Mouse (Mus musculus) gastrocnemius, adult 2 months (tissue): Measurements from ENCODE around the gene Tap1. TPM values are rescaled to one million over a fixed set of nuclear protein-coding genes. Genes with fewer than 3 reads are reported as not detected.

Experiments
- DNase-seq: peaks from one replicate; pipeline ENCODE4 v3.0.0; 2022
- H3K27ac ChIP-seq: fragments of 200-600 bp; 2 replicates; pipeline ENCODE4 v1.8.1; 2022; ENCODE audit warnings: mild to moderate bottlenecking
- H3K4me3 ChIP-seq: fragments of 200-600 bp; 2 replicates; pipeline ENCODE4 v1.8.1; 2022; ENCODE audit warnings: mild to moderate bottlenecking, moderate library complexity
- CTCF ChIP-seq: fragments of 200-600 bp; IDR thresholded peaks from 2 replicates; pipeline ENCODE4 v1.8.1; 2022; ENCODE audit warnings: antibody characterized with exemption, mild to moderate bottlenecking, moderate library complexity
- intact Hi-C: fragments of 180-260 bp; cut with DNase I; formaldehyde crosslinking; loops from one replicate; pipeline ENCODE4 v1.15.1; 2025
- total RNA-seq, 2 experiments: library from RNA; stranded (reverse); gene quantifications; 2 replicates each; pipeline ENCODE4 v1.2.3; 2021

Gene Tap1
- total RNA-seq, 2 experiments from 2014 or later: 0.74 to 1.5 TPM

DNA sequence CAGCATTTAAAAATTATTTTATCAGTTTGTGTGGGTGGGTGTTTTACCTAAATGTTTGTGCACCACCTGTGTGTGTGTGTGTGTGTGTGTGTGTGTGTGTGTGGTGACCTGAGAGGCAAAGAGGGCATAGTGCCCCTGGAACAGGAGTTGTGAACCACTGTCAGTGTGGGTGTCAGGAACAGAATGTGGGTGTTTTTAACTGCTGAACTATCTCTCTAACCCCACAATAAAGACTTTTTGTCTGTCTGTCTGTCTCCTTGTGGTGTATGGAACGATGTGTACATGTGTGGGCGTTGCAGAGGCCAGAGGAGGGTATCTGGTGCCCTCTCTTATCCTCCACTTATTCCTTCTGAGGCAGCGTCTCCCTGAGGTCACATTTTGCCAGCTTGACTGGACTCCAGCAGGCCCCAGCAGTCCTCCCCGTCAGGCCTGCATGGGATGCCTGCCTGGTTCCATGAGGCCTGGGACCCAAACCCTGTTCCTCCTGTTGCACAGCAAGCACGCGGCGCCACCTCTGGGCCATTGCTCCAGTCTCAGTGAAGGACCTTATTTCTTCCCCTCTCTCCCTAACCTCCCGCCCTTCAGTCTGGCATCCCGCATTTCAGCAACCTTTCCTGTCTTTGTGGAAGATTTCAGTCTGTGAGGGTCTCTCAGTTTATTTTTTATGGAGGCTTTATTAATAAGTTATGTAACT lies 23.0 kb upstream of the Tap1 start:
- Histone ChIP-seq H3K4me3 (no peak overlapping the region), H3K27ac (no peak overlapping the region)
- intact Hi-C loops: no loop called here
- peak; percentile 23; the same call in 1 of the 2 replicates for TF ChIP-seq CTCF
- no peak for DNase-seq

DNA sequence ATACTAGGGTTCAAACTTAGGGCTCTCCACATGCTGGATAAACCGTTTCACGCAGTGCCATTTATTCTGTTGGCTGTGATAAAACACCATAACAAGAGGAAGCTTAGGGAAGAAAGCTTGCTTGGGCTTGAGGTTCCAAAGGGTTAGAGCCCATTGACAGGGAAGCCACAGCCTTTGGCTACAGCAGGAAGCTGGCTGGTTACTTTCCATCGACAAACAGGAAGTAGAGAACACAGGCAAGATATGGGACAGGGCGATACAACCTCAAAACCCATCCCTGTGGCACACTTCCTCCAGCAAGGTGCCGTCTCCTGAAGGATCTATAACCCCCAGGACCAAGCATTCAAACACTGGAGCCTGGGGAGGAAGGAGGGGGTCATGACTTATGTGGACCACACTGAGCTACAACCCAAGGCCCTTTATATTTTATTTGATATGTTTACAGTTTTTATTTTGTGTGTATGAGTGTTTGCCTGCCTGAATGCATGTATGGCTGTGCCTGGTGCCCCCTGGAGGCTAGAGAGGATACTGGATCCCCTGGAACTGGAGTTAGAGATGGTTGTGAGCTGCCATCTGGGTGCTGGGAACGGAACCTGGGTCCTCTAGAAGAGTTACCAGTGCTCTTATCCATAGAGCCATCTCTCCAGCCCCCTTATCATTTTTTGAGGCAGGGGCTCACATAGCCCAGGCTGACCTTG lies 22.2 kb upstream of the Tap1 start:
- TF ChIP-seq CTCF: peak; percentile 35; the same call in 1 of the 2 replicates
- intact Hi-C loops: no loop called here
- Histone ChIP-seq H3K27ac (no peak overlapping the region), H3K4me3 (no peak overlapping the region)
- no peak for DNase-seq

DNA sequence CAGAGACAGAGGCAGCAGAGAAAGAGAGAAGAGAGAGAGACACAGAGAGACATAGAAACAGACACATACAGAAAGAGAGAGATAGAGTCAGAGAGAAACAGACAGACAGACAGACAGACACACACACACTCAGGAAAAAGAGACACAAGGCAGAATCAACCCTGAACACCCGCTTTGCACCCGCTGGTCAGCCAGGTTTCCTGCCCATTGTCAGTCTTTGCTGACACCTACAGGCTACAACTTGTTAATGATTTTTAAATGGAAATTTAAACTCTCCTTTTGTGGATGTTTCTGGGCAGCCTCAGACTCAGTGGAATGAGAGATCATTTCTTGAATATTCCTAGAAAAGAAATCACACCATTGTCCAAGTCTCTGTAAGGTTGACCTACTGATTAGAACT lies 18.1 kb upstream of the Tap1 start:
- Histone ChIP-seq H3K4me3 (no peak overlapping the region), H3K27ac (no peak overlapping the region)
- peak; percentile 53 for DNase-seq
- intact Hi-C loops: loop anchor here (1.0 to 2.0 kb wide), 3 partner anchors 34 to 92 kb away; no protein-coding TSS in a partner anchor
- TF ChIP-seq CTCF: peak; percentile 74

GRCm38 (mm10) chr17:34170487-34170876 lies 16.9 kb upstream of the Tap1 start:
- no peak for TF ChIP-seq CTCF
- no peak overlapping the region for H3K4me3 ChIP-seq
- DNase-seq: no peak
- H3K27ac ChIP-seq: no peak overlapping the region
- intact Hi-C loops: loop anchor here (1.0 to 10.0 kb wide), 4 partner anchors 34 to 134 kb away; partner anchors contain the start of gene H2-Eb1

GRCm38 (mm10) chr17:34170877-34171498 lies 16.4 kb upstream of the Tap1 start:
- intact Hi-C loops: loop anchor here (1.0 to 10.0 kb wide), 4 partner anchors 34 to 134 kb away; partner anchors contain the start of gene H2-Eb1
- peak; percentile 81 for DNase-seq
- Histone ChIP-seq H3K27ac (no peak overlapping the region), H3K4me3 (peak overlapping the region; percentile 52)
- TF ChIP-seq CTCF: peak; percentile 90

- Histone ChIP-seq H3K27ac (no peak overlapping the region), H3K4me3 (no peak overlapping the region)
- peak; percentile 16; the same call in 1 of the 2 replicates for TF ChIP-seq CTCF
- no peak for DNase-seq
- intact Hi-C loops: loop anchor here (5.0 to 10.0 kb wide), 2 partner anchors 45 to 132 kb away; partner anchors contain the start of gene H2-Eb1
Measured at GRCm38 (mm10) chr17:34172528-34172927, 14.8 kb upstream of the Tap1 start.

- no peak overlapping the region for H3K27ac ChIP-seq
- no peak for DNase-seq
- no peak for TF ChIP-seq CTCF
- H3K4me3 ChIP-seq: no peak overlapping the region
- intact Hi-C loops: loop anchor here (5.0 to 10.0 kb wide), 2 partner anchors 43 to 131 kb away; partner anchors contain the start of gene H2-Eb1
Measured at GRCm38 (mm10) chr17:34174075-34174474, 13.3 kb upstream of the Tap1 start.

- TF ChIP-seq CTCF: peak; percentile 43; the same call in 1 of the 2 replicates
- no peak overlapping the region for H3K4me3 ChIP-seq
- H3K27ac ChIP-seq: no peak overlapping the region
- no peak for DNase-seq
- intact Hi-C loops: loop anchor here (10.0 kb wide), 1 partner anchor 128 kb away; the partner anchor contains the start of gene H2-Eb1
Measured at GRCm38 (mm10) chr17:34177179-34177578, 10.2 kb upstream of the Tap1 start.

DNA sequence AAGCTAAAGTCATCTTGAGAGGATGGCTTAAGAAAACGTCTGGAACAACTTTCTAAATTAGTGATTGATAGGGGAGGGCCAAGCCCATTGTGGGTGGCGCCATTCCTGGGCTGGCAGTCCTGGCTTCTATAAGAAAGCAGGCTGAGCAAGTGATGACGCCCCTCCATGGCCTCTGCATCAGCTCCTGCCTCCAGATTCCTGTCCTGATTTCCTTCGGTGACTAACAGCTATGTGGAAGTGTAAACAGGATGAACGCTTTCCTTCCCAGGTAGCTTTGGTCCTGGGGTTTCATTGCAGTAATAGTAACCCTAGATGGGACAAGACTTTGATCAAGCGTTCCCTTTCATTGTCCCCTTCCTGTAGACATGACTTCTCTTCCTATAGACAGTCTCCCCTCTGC lies 8.3 kb upstream of the Tap1 start:
- Histone ChIP-seq H3K4me3 (no peak overlapping the region), H3K27ac (no peak overlapping the region)
- intact Hi-C loops: loop anchor here (10.0 kb wide), 1 partner anchor 126 kb away; the partner anchor contains the start of gene H2-Eb1
- no peak for DNase-seq
- TF ChIP-seq CTCF: no peak

- Histone ChIP-seq H3K27ac (no peak overlapping the region), H3K4me3 (no peak overlapping the region)
- TF ChIP-seq CTCF: no peak
- intact Hi-C loops: loop anchor here (10.0 kb wide), 1 partner anchor 125 kb away; the partner anchor contains the start of gene H2-Eb1
- no peak for DNase-seq
Measured at GRCm38 (mm10) chr17:34179913-34180859, 7.2 kb upstream of the Tap1 start.

DNA sequence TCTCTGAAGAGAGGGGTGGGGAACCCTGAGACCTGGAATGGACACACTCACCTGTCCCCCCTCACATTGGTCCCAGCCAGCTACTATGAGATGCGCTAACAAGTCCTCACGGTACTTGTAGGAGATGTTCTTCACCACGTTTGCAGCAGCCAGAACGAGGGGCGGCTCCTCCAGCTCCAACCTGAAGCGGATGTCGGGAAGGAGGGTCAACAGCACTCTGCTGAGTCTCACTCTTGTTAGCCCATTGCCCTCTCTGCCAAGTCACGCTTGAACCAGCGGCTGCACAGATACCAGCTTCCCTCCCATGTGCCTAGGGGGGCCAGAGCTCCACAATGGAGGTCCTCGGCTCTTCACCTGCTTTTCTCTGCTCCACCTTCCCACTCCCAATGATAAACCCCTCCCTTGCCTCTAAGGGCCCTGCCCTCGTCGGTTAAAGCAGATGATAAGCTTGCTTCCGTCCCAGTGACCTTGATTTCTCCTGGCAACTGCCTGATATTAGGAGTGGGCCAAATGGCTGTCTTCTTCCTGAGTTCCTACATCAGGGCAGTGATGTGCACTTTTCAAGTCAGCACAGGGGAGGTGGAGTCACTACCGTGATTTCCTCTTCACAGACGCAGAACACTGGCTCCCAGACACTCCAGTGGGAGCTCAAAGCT lies 3.7 kb upstream of the Tap1 start:
- no peak for TF ChIP-seq CTCF
- intact Hi-C loops: no loop called here
- no peak for DNase-seq
- Histone ChIP-seq H3K4me3 (no peak overlapping the region), H3K27ac (no peak overlapping the region)
